Mouse (Mus musculus) forelimb bud, embryonic 11.5 days (tissue): Measurements from ENCODE around the gene Tmem198.
A peak's percentile ranks its signal among the peaks of the same experiment; 100 is the strongest.

ENCODE experiments used
- DNase-seq: peaks from one replicate; pipeline ENCODE4 v3.0.0-alpha.2; 2012; ENCODE audit warnings: low read depth, low spot score

Tmem198 gene

DNA sequence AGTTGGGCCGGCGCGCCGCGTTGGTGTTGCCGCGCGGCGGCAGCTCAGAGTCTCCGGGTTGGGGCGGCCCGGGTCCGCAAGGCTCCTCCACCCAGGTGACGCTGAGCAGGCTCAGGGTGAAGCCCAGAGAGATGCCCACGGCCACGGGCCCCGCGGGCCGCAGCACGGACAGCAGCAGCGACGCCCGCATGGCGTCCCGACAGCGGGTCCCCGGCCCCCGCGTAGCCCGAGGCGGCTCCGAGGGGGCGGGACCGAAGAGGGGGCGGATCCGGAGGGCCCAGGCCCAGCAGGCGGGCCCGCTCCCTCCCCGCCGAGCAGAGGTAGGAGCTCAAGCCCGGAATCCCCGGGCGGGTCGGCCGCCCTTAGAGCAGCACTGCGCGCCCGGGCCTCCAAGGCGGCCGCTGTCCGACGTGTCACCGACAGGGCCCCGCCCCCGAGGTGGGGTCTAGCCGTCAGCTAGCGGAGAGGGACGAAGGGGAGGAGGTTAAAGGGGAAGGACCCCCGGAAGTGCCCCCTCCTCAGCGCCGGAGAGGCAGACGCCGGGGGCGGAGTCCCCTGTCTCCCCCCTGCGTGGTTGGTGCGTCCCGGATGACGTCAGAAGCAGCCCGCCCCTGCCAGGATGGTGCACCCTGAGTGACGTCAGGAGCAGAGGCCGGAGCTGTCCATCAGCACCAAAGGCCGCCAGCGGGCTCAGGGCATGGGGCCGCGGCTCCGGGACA, at the start of gene Tmem198, which contains the start of gene Chpf:
TSS of gene Tmem198 (plus strand) at position 617 of the 719 bp plus-strand sequence.
TSS of gene Chpf (minus strand) at position 392 of the 719 bp plus-strand sequence.
- peak; percentile 97 for DNase-seq

DNA sequence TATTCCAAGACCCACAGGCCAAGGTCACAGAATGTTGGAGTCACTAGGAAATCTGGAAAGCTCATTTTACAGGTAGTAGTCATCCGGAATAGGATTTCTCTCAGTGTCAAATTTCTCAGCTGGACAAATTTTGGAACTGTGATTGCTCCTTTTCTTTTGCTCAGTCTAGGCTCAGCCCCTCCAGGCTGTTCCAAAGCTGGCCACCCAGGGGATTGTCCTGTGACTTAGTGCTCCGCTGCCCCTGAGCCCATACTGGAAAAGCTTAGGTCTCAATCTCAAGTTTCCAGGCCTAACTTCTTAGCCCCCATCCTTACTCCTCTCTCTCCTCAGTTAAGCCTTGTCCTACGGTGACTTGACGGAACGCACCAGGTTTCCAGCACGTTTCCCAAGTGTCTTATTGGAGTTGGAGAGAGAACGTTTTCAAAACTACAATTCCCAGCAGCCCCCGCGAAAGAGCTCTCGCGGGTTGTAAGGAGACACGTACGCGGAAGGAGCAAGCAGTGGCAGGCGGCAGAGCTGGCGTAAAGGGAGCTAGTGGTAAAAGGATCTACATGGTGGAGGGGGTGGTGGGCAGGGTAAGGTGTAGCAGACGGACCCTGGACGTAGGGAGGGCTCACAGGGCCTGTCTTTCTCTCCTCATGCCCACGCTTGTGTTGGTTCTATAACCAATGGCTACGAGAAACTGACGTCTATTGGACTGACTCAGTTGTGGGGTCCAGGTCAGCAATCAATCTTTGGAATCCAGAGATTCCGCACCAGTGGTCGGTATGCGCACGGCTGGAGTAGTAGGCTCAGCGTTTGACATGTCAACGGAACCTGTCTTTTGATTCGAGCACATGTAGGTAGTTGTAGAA, 43.6 kb upstream of the Tmem198 start, which contains the start of gene Gmppa:
TSS of gene Gmppa (plus strand) at position 456 of the 854 bp plus-strand sequence.
- peak; percentile 86 for DNase-seq

DNA sequence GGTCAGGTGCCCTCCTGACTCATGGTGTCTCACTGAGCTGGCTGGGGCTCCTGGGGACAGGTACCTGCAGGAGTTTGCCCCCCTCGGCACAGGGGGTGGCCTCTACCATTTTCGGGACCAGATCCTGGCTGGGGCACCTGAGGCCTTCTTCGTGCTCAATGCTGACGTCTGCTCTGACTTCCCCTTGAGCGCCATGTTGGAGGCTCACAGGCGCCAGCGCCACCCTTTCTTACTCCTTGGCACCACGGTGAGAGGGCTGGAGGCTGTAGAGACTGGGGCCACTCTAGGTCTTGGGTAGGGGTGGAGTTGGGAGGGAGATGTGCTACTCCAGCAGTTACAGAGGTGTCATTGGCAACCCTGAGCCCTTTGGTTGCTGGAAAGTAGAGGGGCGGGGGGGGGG, 40.5 kb upstream of the Tmem198 start:
- DNase-seq = no peak

DNA sequence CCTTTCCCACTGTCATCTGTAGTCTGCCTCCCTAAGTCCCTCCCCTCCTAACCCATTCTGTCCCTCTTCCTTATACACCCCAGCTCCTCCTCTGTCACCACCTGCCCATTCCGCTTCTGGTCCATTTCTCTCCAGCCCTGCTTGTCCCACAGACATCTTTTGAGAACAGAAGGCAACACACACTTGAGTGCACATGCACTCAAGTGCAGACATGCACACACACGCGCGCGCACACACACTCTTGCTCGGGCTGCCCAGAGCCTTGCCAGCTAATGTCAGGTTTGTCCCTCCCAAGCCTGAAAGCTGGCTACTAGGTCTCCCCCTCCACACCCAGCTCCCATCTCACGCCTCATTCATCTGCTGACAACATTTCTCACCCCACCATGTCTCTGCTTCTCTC, 38.7 kb upstream of the Tmem198 start:
- DNase-seq = no peak

DNA sequence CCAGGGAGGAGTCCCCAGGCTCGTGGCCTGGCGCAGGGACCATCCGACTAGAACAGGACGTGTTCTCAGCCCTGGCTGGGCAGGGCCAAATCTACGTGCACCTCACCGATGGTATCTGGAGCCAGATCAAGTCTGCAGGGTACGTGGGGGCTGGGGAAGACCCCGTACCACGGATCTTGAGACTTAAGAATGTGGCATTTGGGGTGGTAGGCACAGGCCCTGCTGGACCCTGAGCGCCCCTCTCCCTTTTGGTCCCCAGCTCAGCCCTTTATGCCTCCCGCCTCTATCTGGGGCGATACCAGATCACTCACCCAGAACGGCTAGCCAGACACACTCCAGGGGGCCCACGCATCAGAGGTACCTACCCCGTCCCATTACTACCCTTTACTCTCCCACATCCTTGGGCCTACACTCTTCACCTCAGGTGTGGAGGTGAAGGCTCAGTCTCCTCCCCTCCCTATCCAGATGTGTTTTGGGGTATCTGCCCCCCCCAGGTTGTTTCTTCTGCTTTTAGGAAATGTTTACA, 37.8 kb upstream of the Tmem198 start:
- no peak for DNase-seq

- DNase-seq = no peak
These were observed 37.2 kb upstream of the Tmem198 start for GRCm38 (mm10) chr1:75442171-75442570.

DNA sequence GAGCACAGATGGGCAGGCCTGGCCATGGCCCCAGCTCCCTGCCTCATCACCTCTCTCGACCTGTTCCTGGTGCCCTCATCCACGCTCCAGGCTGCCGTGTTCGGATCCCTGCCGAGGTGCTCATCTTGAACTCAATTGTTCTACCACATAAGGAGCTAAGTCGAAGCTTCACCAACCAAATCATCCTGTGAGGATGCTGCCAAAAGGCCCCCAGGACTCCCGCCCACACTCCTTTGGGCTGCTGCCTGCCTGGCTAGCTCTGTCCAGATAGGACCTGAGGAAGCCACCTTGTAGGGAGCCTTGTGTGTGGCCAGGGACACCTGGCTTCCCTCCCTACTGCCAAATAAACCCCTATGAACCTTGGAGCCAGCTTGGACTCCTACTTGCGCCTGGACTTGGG, 36.5 kb upstream of the Tmem198 start:
- no peak for DNase-seq

DNA sequence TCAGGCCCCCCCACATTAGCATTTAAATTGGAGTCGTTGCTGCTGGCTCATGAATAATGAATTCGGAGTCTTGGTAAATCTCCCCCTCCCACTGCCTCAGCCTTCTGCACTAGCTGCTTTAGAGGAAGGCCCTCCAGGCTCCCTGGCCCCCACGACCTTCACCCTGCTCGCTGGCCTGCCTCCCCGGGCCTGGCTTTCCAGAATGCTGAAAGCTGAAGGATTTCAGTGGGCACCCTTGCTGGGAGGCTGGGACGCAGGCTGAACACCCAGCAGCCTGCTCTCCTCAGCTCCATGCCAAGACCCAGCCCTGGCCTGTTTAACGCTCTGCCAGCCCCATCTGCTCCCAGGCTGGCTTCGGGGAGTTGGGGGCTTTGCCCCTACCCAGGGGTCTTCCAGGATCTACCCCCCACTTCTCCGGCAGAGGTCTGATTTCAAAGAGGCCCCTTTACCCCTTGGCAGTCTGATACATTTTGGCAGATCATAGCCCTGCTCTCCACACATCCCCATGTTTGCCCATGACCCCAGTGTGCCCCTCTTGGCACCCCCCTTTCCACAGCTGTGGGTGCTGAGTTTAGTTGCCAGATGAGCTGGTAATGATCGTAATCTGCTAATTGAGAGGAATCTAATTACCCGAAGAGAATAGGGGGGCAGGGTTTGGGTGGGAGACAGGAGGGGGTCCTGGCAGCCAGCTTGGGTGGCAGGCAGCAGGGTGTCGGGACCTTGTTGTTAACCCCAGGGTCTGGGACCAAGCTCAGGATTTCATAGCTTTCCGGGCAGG, 35.9 kb upstream of the Tmem198 start:
- DNase-seq = no peak

- DNase-seq = no peak
These were observed 35.1 kb upstream of the Tmem198 start for GRCm38 (mm10) chr1:75444208-75444607.

- DNase-seq = no peak
These were observed 34.1 kb upstream of the Tmem198 start for GRCm38 (mm10) chr1:75445141-75445701.

DNA sequence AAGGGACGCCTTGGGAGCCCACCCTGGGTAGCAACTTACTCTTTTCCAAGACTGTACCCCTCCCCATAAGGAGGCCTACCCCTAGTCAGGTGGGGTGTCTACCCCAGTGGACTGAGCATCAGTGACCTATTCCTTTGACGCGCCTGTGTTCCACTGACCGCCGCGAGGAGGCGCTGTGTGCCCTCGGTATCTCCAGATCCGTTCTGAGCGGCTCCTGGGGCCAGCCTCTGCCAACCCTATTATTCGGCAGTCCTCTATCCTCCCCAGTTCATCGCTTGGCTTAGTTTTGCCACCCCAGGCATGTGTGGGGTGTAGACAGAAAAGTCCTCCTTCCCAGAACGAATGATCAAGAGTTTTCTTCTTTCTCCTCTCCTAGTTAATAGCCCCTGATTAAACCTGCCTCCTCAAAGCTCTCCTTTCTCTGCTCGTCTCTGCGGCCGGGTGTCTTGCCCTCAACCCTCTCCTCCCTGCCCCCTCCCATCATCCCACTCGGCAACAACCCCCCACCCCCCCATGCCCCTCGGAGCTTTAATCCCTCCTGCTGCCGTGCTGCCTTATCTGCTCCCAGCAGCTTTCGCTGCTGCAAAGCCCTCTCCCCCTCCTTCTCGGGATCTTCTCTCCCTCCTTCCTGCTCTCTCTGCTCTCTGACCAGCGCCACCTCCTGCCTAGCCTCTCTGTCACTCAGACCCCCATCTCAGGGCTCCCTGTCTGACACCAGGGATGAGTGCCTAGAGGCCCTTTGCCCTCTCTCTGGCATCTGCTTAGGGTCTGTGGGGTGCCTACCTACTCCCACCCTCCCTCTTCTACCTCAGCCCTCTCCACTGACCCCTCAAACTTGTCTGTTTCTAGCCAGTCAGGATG, 33.4 kb upstream of the Tmem198 start:
- peak; percentile 70 for DNase-seq

- DNase-seq = no peak
These were observed 32.7 kb upstream of the Tmem198 start for GRCm38 (mm10) chr1:75446656-75447055.

- DNase-seq = no peak
These were observed 31.9 kb upstream of the Tmem198 start for GRCm38 (mm10) chr1:75447265-75448051.

- no peak for DNase-seq
These were observed 31.3 kb upstream of the Tmem198 start for GRCm38 (mm10) chr1:75448052-75448431.

DNA sequence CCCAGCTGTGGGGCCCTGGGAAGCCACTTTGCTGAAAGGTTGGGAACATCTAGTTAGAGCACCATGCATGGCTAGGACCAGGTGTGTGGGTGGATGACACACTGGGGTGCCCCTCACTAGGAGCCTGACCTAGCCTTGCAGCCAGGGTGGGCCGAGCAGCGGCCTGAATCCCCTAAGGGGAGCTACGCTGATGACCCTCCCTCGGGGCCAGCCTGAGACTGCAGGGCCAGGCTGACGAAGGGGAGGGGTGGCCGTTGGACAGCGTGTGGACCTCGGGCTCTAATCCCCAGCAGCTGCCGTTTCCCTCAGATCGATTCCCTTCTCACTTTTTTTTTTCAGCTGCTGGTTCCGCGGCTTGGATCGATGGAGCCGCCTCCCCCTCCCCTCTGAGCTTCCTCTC, 30.4 kb upstream of the Tmem198 start:
- no peak for DNase-seq

DNA sequence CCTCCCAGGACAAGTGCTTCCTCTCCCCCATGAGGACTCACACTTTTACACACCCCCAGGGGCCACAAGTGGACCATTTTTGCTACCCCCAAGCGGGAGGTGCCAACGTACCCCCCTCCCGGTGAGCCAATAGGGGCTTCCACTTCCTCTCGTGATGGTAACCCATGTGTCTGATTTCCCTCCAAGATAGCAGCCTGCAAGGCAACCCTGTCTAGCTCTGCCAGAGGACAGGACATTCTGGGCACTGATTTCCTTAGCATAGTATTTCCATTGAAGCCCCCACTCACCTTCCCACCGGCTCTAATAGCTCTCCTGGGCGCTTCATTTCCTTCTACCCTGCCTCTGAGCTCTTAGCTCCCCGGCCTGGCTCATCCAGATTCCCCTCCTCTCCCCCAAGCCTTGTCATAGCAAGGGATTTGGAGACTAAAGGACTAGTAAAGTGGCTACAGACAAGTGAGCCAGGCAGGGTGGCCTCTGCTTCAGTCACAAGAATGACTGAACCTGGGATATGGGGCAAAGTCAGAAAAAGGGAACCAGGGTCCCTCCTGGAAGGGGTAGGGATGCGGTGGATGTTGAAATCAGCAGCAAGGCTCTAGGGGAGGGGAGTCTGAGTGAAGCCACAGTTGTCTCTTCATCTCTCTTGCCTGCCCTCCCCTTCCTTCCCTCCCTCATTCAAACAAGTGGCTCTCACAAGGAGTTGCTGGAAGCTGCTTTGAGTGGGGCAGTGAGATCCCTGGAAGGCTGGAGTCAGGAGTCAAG, 29.8 kb upstream of the Tmem198 start:
- DNase-seq = no peak

DNA sequence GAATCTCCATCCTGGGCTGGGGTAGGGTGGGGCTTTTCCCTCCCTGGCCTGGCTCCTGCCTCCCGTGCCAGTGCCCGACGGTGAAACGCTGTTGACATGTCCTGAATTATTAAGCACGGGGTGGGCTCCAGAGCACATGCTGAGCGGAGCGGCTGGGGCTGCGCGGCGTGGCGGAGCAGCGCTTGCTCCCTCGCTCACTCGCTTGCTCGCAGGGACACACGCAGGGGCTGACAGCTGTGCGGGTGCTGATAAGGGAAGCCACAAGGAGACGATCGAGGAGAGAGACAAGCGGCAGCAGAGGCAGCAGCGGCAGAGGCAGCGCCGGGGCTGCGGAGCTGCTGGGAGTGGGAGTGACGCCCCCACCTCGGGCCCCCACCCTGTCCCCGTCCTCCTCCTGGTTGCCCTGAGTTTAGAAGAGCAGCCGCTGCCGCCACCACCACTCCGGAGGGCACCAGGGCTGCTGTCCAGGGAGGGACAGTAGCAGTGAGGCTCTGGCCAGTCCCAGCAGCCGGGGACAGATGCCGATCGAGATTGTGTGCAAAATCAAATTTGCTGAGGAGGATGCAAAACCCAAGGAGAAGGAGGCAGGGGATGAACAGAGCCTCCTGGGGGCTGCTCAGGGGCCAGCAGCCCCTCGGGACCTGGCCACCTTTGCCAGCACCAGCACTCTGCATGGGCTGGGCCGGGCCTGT, 28.9 kb upstream of the Tmem198 start, which contains the start of gene Asic4:
TSS of gene Asic4 (plus strand) at position 123 of the 692 bp plus-strand sequence.
- DNase-seq = no peak

GRCm38 (mm10) chr1:75451900-75452299, 27.4 kb upstream of the Tmem198 start:
- no peak for DNase-seq
